Mouse (Mus musculus): Measurements from ENCODE around the gene Smtnl1. TPM values are rescaled to one million over a fixed set of nuclear protein-coding genes. Genes with fewer than 3 reads are reported as not detected.

The Smtnl1 gene
- polyA plus RNA-seq, 1 experiment from 2014 or later = 0.11 TPM

GRCm38 (mm10) chr2:84790418-84790817 lies 32.0 kb downstream of the Smtnl1 start:
- no peak for ATAC-seq (ENCODE audit: insufficient number of reproducible peaks, insufficient read depth, low FRiP score, low read depth)
- Histone ChIP-seq H3K4me2 (ENCODE audit: low read length) (no peak overlapping the region), H3K4me3 (ENCODE audit: control insufficient read depth in 1 of 2, insufficient read depth in 1 of 2, low read depth in 1 of 2, low read length in 2 of 2) (no peak overlapping the region), H3K27me3 (ENCODE audit: control insufficient read depth, insufficient read depth, low read length) (no peaks in the 10 kb centered on the region), H3K27ac (replicated peaks in 1 of 2; ENCODE audit: control insufficient read depth in 1 of 2, insufficient read depth in 1 of 2, low read depth in 2 of 2, low read length in 2 of 2) (0 out of 4 replicates have a peak overlapping the region, but pooled peaks of 1 of the 2 experiments have one; percentile 14), H3K9me3 (ENCODE audit: control insufficient read depth, low read length) (no peaks in the 10 kb centered on the region), H3K4me1 (ENCODE audit: control insufficient read depth in 2 of 2, insufficient read depth in 2 of 2, low read length in 2 of 2) (peaks cover 5 to 12% of the 10 kb centered on the region in 2 experiments; a peak in 3 of 4 replicates), H3K9ac (ENCODE audit: low read length) (peak overlapping the region; percentile 38; the same call in 1 of the 2 replicates), H3K36me3 (ENCODE audit: control insufficient read depth, insufficient read depth, low read length) (no peaks in the 10 kb centered on the region)
- 41% methylated on average over 9 of the region's 9 CpGs for WGBS

- 72% methylated on average over 3 of the region's 3 CpGs for WGBS
- ATAC-seq (ENCODE audit: insufficient number of reproducible peaks, insufficient read depth, low FRiP score, low read depth) = no peak
These were observed 34.1 kb downstream of the Smtnl1 start for GRCm38 (mm10) chr2:84788316-84788715.

GRCm38 (mm10) chr2:84783840-84784566 lies 38.4 kb downstream of the Smtnl1 start:
- no peaks in the 10 kb centered on the region for H3K36me3 ChIP-seq (ENCODE audit: control insufficient read depth, insufficient read depth, low read length)
- H3K4me2 ChIP-seq (ENCODE audit: low read length) = no peak overlapping the region
- H3K4me1 ChIP-seq (ENCODE audit: control insufficient read depth in 2 of 2, insufficient read depth in 2 of 2, low read length in 2 of 2) = peaks cover 6 to 21% of the 10 kb centered on the region in 2 experiments; a peak in 3 of 4 replicates
- no peak overlapping the region for H3K9ac ChIP-seq (ENCODE audit: low read length)
- H3K27ac ChIP-seq (replicated peaks in 1 of 2; ENCODE audit: control insufficient read depth in 1 of 2, insufficient read depth in 1 of 2, low read depth in 2 of 2, low read length in 2 of 2) = peak overlapping the region; percentile 28 to 56; a peak in 3 of 4 replicates
- H3K4me3 ChIP-seq (ENCODE audit: control insufficient read depth in 1 of 2, insufficient read depth in 1 of 2, low read depth in 1 of 2, low read length in 2 of 2) = no peak overlapping the region
- peak; percentile 59; the same call in 1 of the 2 replicates for ATAC-seq (ENCODE audit: insufficient number of reproducible peaks, insufficient read depth, low FRiP score, low read depth)
- no peaks in the 10 kb centered on the region for H3K27me3 ChIP-seq (ENCODE audit: control insufficient read depth, insufficient read depth, low read length)
- 35% methylated on average over 3 of the region's 3 CpGs for WGBS
- no peaks in the 10 kb centered on the region for H3K9me3 ChIP-seq (ENCODE audit: control insufficient read depth, low read length)

More at GRCm38 (mm10) chr2:84788316-84788715, 34.1 kb downstream of the Smtnl1 start:
- no peak overlapping the region for H3K4me2 ChIP-seq (ENCODE audit: low read length)
- no peak overlapping the region for H3K4me3 ChIP-seq (ENCODE audit: control insufficient read depth in 1 of 2, insufficient read depth in 1 of 2, low read depth in 1 of 2, low read length in 2 of 2)
- no peaks in the 10 kb centered on the region for H3K9me3 ChIP-seq (ENCODE audit: control insufficient read depth, low read length)
- peaks cover 11 to 28% of the 10 kb centered on the region in 2 experiments for H3K4me1 ChIP-seq (ENCODE audit: control insufficient read depth in 2 of 2, insufficient read depth in 2 of 2, low read length in 2 of 2)
- H3K9ac ChIP-seq (ENCODE audit: low read length) = no peak overlapping the region
- no peak overlapping the region for H3K27ac ChIP-seq (replicated peaks in 1 of 2; ENCODE audit: control insufficient read depth in 1 of 2, insufficient read depth in 1 of 2, low read depth in 2 of 2, low read length in 2 of 2)
- H3K36me3 ChIP-seq (ENCODE audit: control insufficient read depth, insufficient read depth, low read length) = no peaks in the 10 kb centered on the region
- no peaks in the 10 kb centered on the region for H3K27me3 ChIP-seq (ENCODE audit: control insufficient read depth, insufficient read depth, low read length)

- H3K4me2 ChIP-seq (ENCODE audit: low read length) = no peak overlapping the region
- no peaks in the 10 kb centered on the region for H3K9me3 ChIP-seq (ENCODE audit: control insufficient read depth, low read length)
- H3K4me3 ChIP-seq (ENCODE audit: control insufficient read depth in 1 of 2, insufficient read depth in 1 of 2, low read depth in 1 of 2, low read length in 2 of 2) = no peak overlapping the region
- no peak overlapping the region for H3K9ac ChIP-seq (ENCODE audit: low read length)
- no peak for ATAC-seq (ENCODE audit: insufficient number of reproducible peaks, insufficient read depth, low FRiP score, low read depth)
- no peaks in the 10 kb centered on the region for H3K27me3 ChIP-seq (ENCODE audit: control insufficient read depth, insufficient read depth, low read length)
- H3K4me1 ChIP-seq (ENCODE audit: control insufficient read depth in 2 of 2, insufficient read depth in 2 of 2, low read length in 2 of 2) = peaks cover 6 to 24% of the 10 kb centered on the region in 2 experiments; a peak in 3 of 4 replicates
- WGBS = 54% methylated on average over 1 of the region's 1 CpGs
- H3K27ac ChIP-seq (replicated peaks in 1 of 2; ENCODE audit: control insufficient read depth in 1 of 2, insufficient read depth in 1 of 2, low read depth in 2 of 2, low read length in 2 of 2) = no peak overlapping the region
- H3K36me3 ChIP-seq (ENCODE audit: control insufficient read depth, insufficient read depth, low read length) = no peaks in the 10 kb centered on the region
These were observed 39.1 kb downstream of the Smtnl1 start for GRCm38 (mm10) chr2:84783315-84783714.

GRCm38 (mm10) chr2:84779210-84779609 lies 43.2 kb downstream of the Smtnl1 start:
- WGBS = 58% methylated on average over 6 of the region's 6 CpGs
- ATAC-seq (ENCODE audit: insufficient number of reproducible peaks, insufficient read depth, low FRiP score, low read depth) = no peak
- no peak overlapping the region for H3K4me3 ChIP-seq (ENCODE audit: control insufficient read depth in 1 of 2, insufficient read depth in 1 of 2, low read depth in 1 of 2, low read length in 2 of 2)
- no peaks in the 10 kb centered on the region for H3K36me3 ChIP-seq (ENCODE audit: control insufficient read depth, insufficient read depth, low read length)
- H3K4me1 ChIP-seq (ENCODE audit: control insufficient read depth in 2 of 2, insufficient read depth in 2 of 2, low read length in 2 of 2) = peaks cover 1 to 15% of the 10 kb centered on the region in 2 experiments; a peak in 3 of 4 replicates
- no peak overlapping the region for H3K4me2 ChIP-seq (ENCODE audit: low read length)
- H3K9me3 ChIP-seq (ENCODE audit: control insufficient read depth, low read length) = no peaks in the 10 kb centered on the region
- H3K27me3 ChIP-seq (ENCODE audit: control insufficient read depth, insufficient read depth, low read length) = no peaks in the 10 kb centered on the region
- H3K27ac ChIP-seq (replicated peaks in 1 of 2; ENCODE audit: control insufficient read depth in 1 of 2, insufficient read depth in 1 of 2, low read depth in 2 of 2, low read length in 2 of 2) = no peak overlapping the region
- no peak overlapping the region for H3K9ac ChIP-seq (ENCODE audit: low read length)

- 68% methylated on average over 3 of the region's 3 CpGs for WGBS
These were observed 44.7 kb downstream of the Smtnl1 start for GRCm38 (mm10) chr2:84777706-84778105.

GRCm38 (mm10) chr2:84775665-84776064 lies 46.8 kb downstream of the Smtnl1 start:
- Histone ChIP-seq H3K27ac (replicated peaks in 1 of 2; ENCODE audit: control insufficient read depth in 1 of 2, insufficient read depth in 1 of 2, low read depth in 2 of 2, low read length in 2 of 2) (0 out of 4 replicates have a peak overlapping the region, but pooled peaks of 1 of the 2 experiments have one; percentile 37), H3K4me2 (ENCODE audit: low read length) (no peak overlapping the region), H3K4me1 (ENCODE audit: control insufficient read depth in 2 of 2, insufficient read depth in 2 of 2, low read length in 2 of 2) (peaks cover 0 to 7% of the 10 kb centered on the region in 2 experiments; a peak in 2 of 4 replicates), H3K4me3 (ENCODE audit: control insufficient read depth in 1 of 2, insufficient read depth in 1 of 2, low read depth in 1 of 2, low read length in 2 of 2) (no peak overlapping the region), H3K27me3 (ENCODE audit: control insufficient read depth, insufficient read depth, low read length) (no peaks in the 10 kb centered on the region), H3K36me3 (ENCODE audit: control insufficient read depth, insufficient read depth, low read length) (no peaks in the 10 kb centered on the region), H3K9ac (ENCODE audit: low read length) (no peak overlapping the region), H3K9me3 (ENCODE audit: control insufficient read depth, low read length) (no peaks in the 10 kb centered on the region)
- no peak for ATAC-seq (ENCODE audit: insufficient number of reproducible peaks, insufficient read depth, low FRiP score, low read depth)
- WGBS = 85% methylated on average over 6 of the region's 6 CpGs

More at GRCm38 (mm10) chr2:84777706-84778105, 44.7 kb downstream of the Smtnl1 start:
- Histone ChIP-seq H3K4me1 (ENCODE audit: control insufficient read depth in 2 of 2, insufficient read depth in 2 of 2, low read length in 2 of 2) (peaks cover 0 to 7% of the 10 kb centered on the region in 2 experiments; a peak in 2 of 4 replicates), H3K4me2 (ENCODE audit: low read length) (no peak overlapping the region), H3K4me3 (ENCODE audit: control insufficient read depth in 1 of 2, insufficient read depth in 1 of 2, low read depth in 1 of 2, low read length in 2 of 2) (no peak overlapping the region), H3K27ac (replicated peaks in 1 of 2; ENCODE audit: control insufficient read depth in 1 of 2, insufficient read depth in 1 of 2, low read depth in 2 of 2, low read length in 2 of 2) (no peak overlapping the region), H3K9me3 (ENCODE audit: control insufficient read depth, low read length) (no peaks in the 10 kb centered on the region), H3K9ac (ENCODE audit: low read length) (no peak overlapping the region), H3K36me3 (ENCODE audit: control insufficient read depth, insufficient read depth, low read length) (no peaks in the 10 kb centered on the region), H3K27me3 (ENCODE audit: control insufficient read depth, insufficient read depth, low read length) (no peaks in the 10 kb centered on the region)
- no peak for ATAC-seq (ENCODE audit: insufficient number of reproducible peaks, insufficient read depth, low FRiP score, low read depth)

Data from heart, embryonic 14.5 days (tissue).